Mouse (Mus musculus) forebrain, embryonic 11.5 days (tissue): Measurements from ENCODE around the gene Hsd11b2. TPM values are rescaled to one million over a fixed set of nuclear protein-coding genes. Genes with fewer than 3 reads are reported as not detected.
A peak's percentile ranks its signal among the peaks of the same experiment; 100 is the strongest.

ENCODE experiments used
- ATAC-seq: fragments of 200-750 bp; cut with Nextera tagmentation; replicated peaks from 2 replicates; pipeline ENCODE4 v1.8.0; 2017; ENCODE audit warnings: moderate TSS enrichment; ENCODE audit not compliant: low FRiP score
- DNase-seq: peaks from one replicate; pipeline ENCODE4 v3.0.0-alpha.2; 2017; ENCODE audit warnings: low spot score
- H3K27ac ChIP-seq: fragments of 300-500 bp; sonication (generic); 2 replicates; pipeline ENCODE4 v1.5.1; 2014; ENCODE audit warnings: low read depth, low read length
- H3K27me3 ChIP-seq: fragments of 300-500 bp; sonication (generic); 2 replicates; pipeline ENCODE4 v1.6.1; 2014; ENCODE audit warnings: mild to moderate bottlenecking, low read length, mixed read lengths; ENCODE audit not compliant: control insufficient read depth, insufficient read depth
- H3K36me3 ChIP-seq: fragments of 300-500 bp; sonication (generic); 2 replicates; pipeline ENCODE4 v1.6.1; 2014; ENCODE audit warnings: mild to moderate bottlenecking, low read length, moderate library complexity, mixed read lengths; ENCODE audit not compliant: control insufficient read depth, insufficient read depth
- H3K4me1 ChIP-seq: fragments of 300-500 bp; sonication (generic); replicated peaks from 2 replicates; pipeline ENCODE4 v1.6.1; 2014; ENCODE audit warnings: low read length, mixed read lengths; ENCODE audit not compliant: control insufficient read depth, insufficient read depth
- H3K4me2 ChIP-seq: fragments of 300-500 bp; sonication (generic); 2 replicates; pipeline ENCODE4 v1.6.1; 2014; ENCODE audit warnings: low read depth, mild to moderate bottlenecking, low read length, moderate library complexity, mixed read lengths; ENCODE audit not compliant: severe bottlenecking
- H3K4me3 ChIP-seq: fragments of 300-500 bp; sonication (generic); 2 replicates; pipeline ENCODE4 v1.5.1; 2014; ENCODE audit warnings: low read depth, low read length
- H3K9ac ChIP-seq: fragments of 300-500 bp; sonication (generic); 2 replicates; pipeline ENCODE4 v1.6.1; 2014; ENCODE audit warnings: low read length
- H3K9me3 ChIP-seq: fragments of 300-500 bp; sonication (generic); 2 replicates; pipeline ENCODE4 v1.6.1; 2016; ENCODE audit warnings: low read length, mixed read lengths; ENCODE audit not compliant: control insufficient read depth
- WGBS: fragments of 180-500 bp; shearing (Covaris S2); extraction: QIAGEN DNeasy Blood & Tissue Kit; methylation state at CpG from one replicate; pipeline ENCODE4 v1.1.7; 2014; 5-methylcytosine and 5-hydroxymethylcytosine counted together
- polyA plus RNA-seq: library from polyadenylated mRNA; unstranded; fragments of >200 nt; fragmentation: Nextera tagmentation; extraction: Ambion mirVana; gene quantifications from 2 replicates; pipeline ENCODE4 v1.2.1, GENCODE M21; 2014

The Hsd11b2 gene
- polyA plus RNA-seq, 1 experiment from 2014 or later = 13.6 TPM

DNA sequence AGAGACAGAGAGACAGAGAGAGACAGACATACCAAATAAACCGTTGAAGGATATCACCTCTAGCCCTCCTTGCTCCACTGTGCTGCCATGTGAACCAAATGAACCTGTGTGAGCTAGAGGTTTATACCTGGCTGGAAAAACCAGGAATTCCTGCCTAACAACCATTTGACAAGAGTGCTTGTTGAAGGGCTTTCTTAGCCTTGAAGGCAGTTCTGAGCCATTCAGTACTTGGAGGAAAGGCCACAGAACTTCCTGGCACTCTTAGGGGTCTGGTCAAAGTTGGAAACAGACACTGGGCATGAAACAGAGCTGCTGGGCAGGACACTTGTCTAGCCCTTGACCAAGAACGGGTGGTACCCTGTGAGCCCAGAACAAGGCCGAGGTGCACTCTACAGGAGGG, 24.0 kb upstream of the Hsd11b2 start:
- H3K27me3 ChIP-seq = no peaks in the 10 kb centered on the region
- no peaks in the 10 kb centered on the region for H3K9me3 ChIP-seq
- no peaks in the 10 kb centered on the region for H3K36me3 ChIP-seq
- H3K27ac ChIP-seq = no peak overlapping the region
- H3K4me2 ChIP-seq = no peak overlapping the region
- no peak for DNase-seq
- H3K4me3 ChIP-seq = no peak overlapping the region
- WGBS = 89% methylated on average over 3 of the region's 3 CpGs
- H3K9ac ChIP-seq = no peak overlapping the region
- no peak for ATAC-seq
- H3K4me1 ChIP-seq = peaks cover 6% of the 10 kb centered on the region

- Histone ChIP-seq H3K9ac (peak overlapping the region; percentile 89; the same call in 1 of the 2 replicates), H3K4me1 (peaks cover 6% of the 10 kb centered on the region), H3K4me2 (peak overlapping the region; percentile 96), H3K36me3 (no peaks in the 10 kb centered on the region), H3K4me3 (peak overlapping the region; percentile 78), H3K27ac (no peak overlapping the region), H3K9me3 (no peaks in the 10 kb centered on the region), H3K27me3 (no peaks in the 10 kb centered on the region)
- WGBS = 30% methylated on average over 17 of the region's 17 CpGs
- ATAC-seq = no peak
- no peak for DNase-seq
Measured at GRCm38 (mm10) chr8:105495350-105496302, 22.9 kb upstream of the Hsd11b2 start.

GRCm38 (mm10) chr8:105496439-105497180, 21.9 kb upstream of the Hsd11b2 start, which contains the start of gene Zdhhc1:
Gene Zdhhc1 (minus strand): TSS chr8:105496902.
- peak within 1 kb of the TSS; percentile 89 for H3K9ac ChIP-seq
- ATAC-seq = peak; percentile 92

DNA sequence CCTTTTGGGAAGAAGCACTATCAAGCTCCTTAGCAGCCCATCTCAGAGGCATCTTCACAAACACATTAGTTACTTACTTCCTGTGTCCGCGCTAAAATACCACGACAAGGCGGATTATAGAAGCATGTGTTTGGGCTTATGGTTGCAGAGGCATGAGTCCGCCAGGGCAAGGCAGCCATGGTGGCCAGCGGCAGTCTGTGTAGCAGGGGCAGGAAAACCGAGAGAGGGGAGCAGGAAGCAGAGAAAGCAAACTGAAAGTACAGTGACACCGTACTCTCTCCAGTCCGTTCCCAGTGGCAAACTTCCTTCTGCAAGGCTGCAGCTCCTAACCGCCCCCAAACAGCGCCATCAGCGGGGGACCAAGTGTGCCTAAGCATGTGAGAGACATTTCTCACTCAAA, 18.8 kb upstream of the Hsd11b2 start:
- ATAC-seq (no peak), DNase-seq (no peak)
- Histone ChIP-seq H3K4me2 (no peak overlapping the region), H3K9me3 (no peaks in the 10 kb centered on the region), H3K4me1 (peaks cover 6% of the 10 kb centered on the region), H3K27me3 (no peaks in the 10 kb centered on the region), H3K4me3 (no peak overlapping the region), H3K27ac (no peak overlapping the region), H3K9ac (no peak overlapping the region), H3K36me3 (no peaks in the 10 kb centered on the region)
- WGBS = 80% methylated on average over 12 of the region's 12 CpGs

More at GRCm38 (mm10) chr8:105496439-105497180, 21.9 kb upstream of the Hsd11b2 start, which contains the start of gene Zdhhc1:
- H3K27me3 ChIP-seq = no peaks in the 10 kb centered on the region
- H3K9me3 ChIP-seq = no peaks in the 10 kb centered on the region
- H3K4me1 ChIP-seq = peaks cover 6% of the 10 kb centered on the region
- no peaks in the 10 kb centered on the region for H3K36me3 ChIP-seq
- under 1% methylated on average over 67 of the region's 68 CpGs for WGBS
- H3K27ac ChIP-seq = 0 out of 2 replicates have a peak within 1 kb of the TSS, but pooled peaks have one; percentile 12
- DNase-seq = peak; percentile 96
- peak within 1 kb of the TSS; percentile 78 for H3K4me3 ChIP-seq
- H3K4me2 ChIP-seq = peak within 1 kb of the TSS; percentile 96

- H3K27ac ChIP-seq = no peak overlapping the region
- no peaks in the 10 kb centered on the region for H3K36me3 ChIP-seq
- DNase-seq (no peak), ATAC-seq (no peak)
- no peak overlapping the region for H3K4me3 ChIP-seq
- no peaks in the 10 kb centered on the region for H3K27me3 ChIP-seq
- no peaks in the 10 kb centered on the region for H3K9me3 ChIP-seq
- no peak overlapping the region for H3K4me2 ChIP-seq
- no peak overlapping the region for H3K9ac ChIP-seq
- no peaks in the 10 kb centered on the region for H3K4me1 ChIP-seq
- WGBS = 95% methylated on average over 3 of the region's 3 CpGs
Measured at GRCm38 (mm10) chr8:105504617-105505016, 13.9 kb upstream of the Hsd11b2 start.

- ATAC-seq (no peak), DNase-seq (no peak)
- Histone ChIP-seq H3K27me3 (no peaks in the 10 kb centered on the region), H3K4me1 (no peaks in the 10 kb centered on the region), H3K36me3 (no peaks in the 10 kb centered on the region), H3K27ac (no peak overlapping the region), H3K4me2 (no peak overlapping the region), H3K9me3 (no peaks in the 10 kb centered on the region), H3K9ac (no peak overlapping the region), H3K4me3 (no peak overlapping the region)
- 85% methylated on average over 6 of the region's 6 CpGs for WGBS
Measured at GRCm38 (mm10) chr8:105506977-105507376, 11.6 kb upstream of the Hsd11b2 start.

GRCm38 (mm10) chr8:105508758-105509157, 9.8 kb upstream of the Hsd11b2 start:
- no peaks in the 10 kb centered on the region for H3K27me3 ChIP-seq
- 0 out of 2 replicates have a peak overlapping the region, but pooled peaks have one; percentile 10 for H3K9ac ChIP-seq
- DNase-seq = no peak
- H3K4me1 ChIP-seq = no peaks in the 10 kb centered on the region
- no peaks in the 10 kb centered on the region for H3K9me3 ChIP-seq
- no peaks in the 10 kb centered on the region for H3K36me3 ChIP-seq
- H3K4me3 ChIP-seq = no peak overlapping the region
- ATAC-seq = no peak
- 53% methylated on average over 1 of the region's 2 CpGs for WGBS
- H3K4me2 ChIP-seq = no peak overlapping the region
- H3K27ac ChIP-seq = no peak overlapping the region

- Histone ChIP-seq H3K27me3 (no peaks in the 10 kb centered on the region), H3K27ac (no peak overlapping the region), H3K4me2 (no peak overlapping the region), H3K4me3 (no peak overlapping the region), H3K36me3 (no peaks in the 10 kb centered on the region), H3K9ac (no peak overlapping the region), H3K9me3 (no peaks in the 10 kb centered on the region), H3K4me1 (no peaks in the 10 kb centered on the region)
- ATAC-seq (no peak), DNase-seq (no peak)
- WGBS = 53% methylated on average over 12 of the region's 12 CpGs
Measured at GRCm38 (mm10) chr8:105509997-105510735, 8.4 kb upstream of the Hsd11b2 start.
